Mouse (Mus musculus): ENCODE data around the gene Mrpl21. TPM values are rescaled to one million over a fixed set of nuclear protein-coding genes. Genes with fewer than 3 reads are reported as not detected.

Gene Mrpl21
- polyA plus RNA-seq (2017; shearing (Covaris generic)), result 10 to 100 TPM; 91.7 to 100.0 TPM

GRCm38 (mm10) chr19:3282572-3283467 lies at the start of gene Mrpl21, which contains the start of gene Ighmbp2:
Gene Mrpl21 (plus strand): TSS chr19:3282901.
Gene Ighmbp2 (minus strand): TSS chr19:3283017.

GRCm38 (mm10) chr19:3322261-3322969 lies 39.7 kb downstream of the Mrpl21 start, which contains the start of gene Cpt1a:
Gene Cpt1a (plus strand): TSS chr19:3322334.

Other genes with a start within 250 kb of the Mrpl21 start
- gene Ighmbp2, start 116 bp downstream of the Mrpl21 start, polyA plus RNA-seq (2017; shearing (Covaris generic)), result 10 to 100 TPM; 11.0 to 13.8 TPM
- gene Cpt1a, start 39.4 kb downstream of the Mrpl21 start, polyA plus RNA-seq (2017; shearing (Covaris generic)), result 10 to 100 TPM; 70.5 to 71.4 TPM
- gene Tesmin, start 106.0 kb downstream of the Mrpl21 start, polyA plus RNA-seq (2017; shearing (Covaris generic)), result under 1 TPM in 1 of 2 experiments, not detected in 1; 0.45 TPM
- gene Gal, start 131.6 kb downstream of the Mrpl21 start, polyA plus RNA-seq (2017; shearing (Covaris generic)), result not detected

All from activated CD4-positive, CD25-positive, alpha-beta regulatory T cell (primary cell).